In the genomic region with DNA sequence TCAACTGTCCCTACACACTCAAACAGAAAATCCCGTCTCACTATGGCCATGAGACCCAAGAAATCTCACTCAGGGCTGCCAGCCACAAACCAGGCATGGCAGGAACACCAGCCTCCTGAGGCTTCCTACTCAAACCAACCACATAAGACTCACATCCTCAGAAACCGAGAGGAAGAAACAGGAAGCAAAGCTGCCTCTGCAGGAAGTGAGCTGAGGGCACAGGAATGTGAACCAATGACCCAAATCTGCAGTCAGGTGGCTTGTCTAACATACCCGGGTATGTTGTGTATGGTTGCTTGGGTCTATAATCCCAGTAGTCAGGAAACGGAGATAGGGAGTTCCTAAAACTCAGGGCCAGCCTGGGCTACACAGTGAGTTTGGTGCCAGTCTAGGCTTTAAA, we compare ENCODE assay signal across 19 mouse cellular contexts. TPM values are rescaled to one million over a fixed set of nuclear protein-coding genes. Genes with fewer than 3 reads are reported as not detected.
DNase-seq lines count a peak whose midpoint lies in the region.
"Had no signal": no experiment of that assay in that cellular context is flagged by ENCODE, and none has a peak within 500 bp of the region (broad histone marks: within the 10 kb centered on the region; RNA-seq: fewer than 3 reads in every experiment).

No protein-coding gene starts in this region.

- H3K27me3 ChIP-seq in splenic B cell, adult 2 months (ENCODE audit: control insufficient read depth, insufficient read depth, low read length, poor library complexity, severe bottlenecking): no peaks in the 10 kb centered on the region
- H3K27me3 ChIP-seq: hindbrain, embryonic 15.5 days had no signal

- no peaks in the 10 kb centered on the region; the same call in 1 of the 2 replicates for H3K36me3 ChIP-seq in splenic B cell, adult 2 months (ENCODE audit: control insufficient read depth, insufficient read depth, low read length, poor library complexity, severe bottlenecking)

- DNase-seq in cerebellum, adult 9-11 months: peak; percentile 1
- DNase-seq in cerebellum, postnatal 10 days: no peak
- DNase-seq in layer of hippocampus, adult 9-10 months (ENCODE audit: low spot score): peak; percentile 13
- DNase-seq in layer of hippocampus, postnatal 14 days (ENCODE audit: low spot score in 2 of 2): no peak
- peak; percentile 18 for DNase-seq in thymus, postnatal 0 days (ENCODE audit: low spot score)
- DNase-seq in thymus, postnatal 25 days: no peak
- peak; percentile 32 for DNase-seq in splenic B cell, adult 2 months (ENCODE audit: low read depth, low spot score)
- no peak for DNase-seq in urinary bladder, postnatal 10 days (ENCODE audit: low spot score)
- DNase-seq: cerebellum, adult 2 months; retina, postnatal 1 day had no signal

RNA-seq across cellular contexts. Expression of gene Plpp2, which starts 5.3 kb away (rescaled TPM):
- total RNA-seq in layer of hippocampus, postnatal 14 days (2021): 1 to 10 TPM; 5.2 to 8.5 TPM
- 3.3 and 4.2 TPM in 2 replicates for polyA plus RNA-seq in thymus, postnatal 0 days (2015; fragmentation: Nextera tagmentation; extraction: Ambion mirVana)

RNA-seq across cellular contexts. Expression of gene Mier2, which starts 16.1 kb away (rescaled TPM):
- total RNA-seq in layer of hippocampus, postnatal 14 days (2021): 10 to 100 TPM; 51.5 to 52.8 TPM
- 32.4 and 32.7 TPM in 2 replicates for polyA plus RNA-seq in thymus, postnatal 0 days (2015; fragmentation: Nextera tagmentation; extraction: Ambion mirVana)

RNA-seq across cellular contexts. Expression of gene Theg, which starts 48.3 kb away (rescaled TPM):
- not detected for total RNA-seq in layer of hippocampus, postnatal 14 days (2021)
- polyA plus RNA-seq in thymus, postnatal 0 days (2015; fragmentation: Nextera tagmentation; extraction: Ambion mirVana): not detected in 2 replicates
- total RNA-seq: MEL had no signal
- polyA plus RNA-seq: C2C12; cerebellum, adult 2 months; heart, postnatal 0 days; hindbrain, embryonic 15.5 days; kidney, embryonic 16.5 days; limb, embryonic 12.5 days; lung, embryonic 16.5 days; midbrain, embryonic 16.5 days; neural tube, embryonic 14.5 days had no signal

Comparison
In these comparisons a context has a peak if more than half of its experiments do, and no peak if none do; other contexts are left out.
1. DNase-seq: peak in cerebellum, adult 9-11 months (single experiment), layer of hippocampus, adult 9-10 months (single experiment), thymus, postnatal 0 days (single experiment) and splenic B cell, adult 2 months (single experiment); none in cerebellum, postnatal 10 days (0 of 2), layer of hippocampus, postnatal 14 days (0 of 2), thymus, postnatal 25 days (single experiment) and urinary bladder, postnatal 10 days (single experiment).